Mouse (Mus musculus): ENCODE data around the gene Gatc.

- no peak for TF ChIP-seq CTCF (IDR thresholded peaks at IDR 0.05; ENCODE audit: low read depth)
- no peak for TF ChIP-seq EP300 (IDR thresholded peaks at IDR 0.05; ENCODE audit: low read depth)
Observed at GRCm38 (mm10) chr5:115301615-115302014, 39.4 kb downstream of the Gatc start.
